Comparison of ENCODE assay signal across 8 mouse cellular contexts in the genomic region with DNA sequence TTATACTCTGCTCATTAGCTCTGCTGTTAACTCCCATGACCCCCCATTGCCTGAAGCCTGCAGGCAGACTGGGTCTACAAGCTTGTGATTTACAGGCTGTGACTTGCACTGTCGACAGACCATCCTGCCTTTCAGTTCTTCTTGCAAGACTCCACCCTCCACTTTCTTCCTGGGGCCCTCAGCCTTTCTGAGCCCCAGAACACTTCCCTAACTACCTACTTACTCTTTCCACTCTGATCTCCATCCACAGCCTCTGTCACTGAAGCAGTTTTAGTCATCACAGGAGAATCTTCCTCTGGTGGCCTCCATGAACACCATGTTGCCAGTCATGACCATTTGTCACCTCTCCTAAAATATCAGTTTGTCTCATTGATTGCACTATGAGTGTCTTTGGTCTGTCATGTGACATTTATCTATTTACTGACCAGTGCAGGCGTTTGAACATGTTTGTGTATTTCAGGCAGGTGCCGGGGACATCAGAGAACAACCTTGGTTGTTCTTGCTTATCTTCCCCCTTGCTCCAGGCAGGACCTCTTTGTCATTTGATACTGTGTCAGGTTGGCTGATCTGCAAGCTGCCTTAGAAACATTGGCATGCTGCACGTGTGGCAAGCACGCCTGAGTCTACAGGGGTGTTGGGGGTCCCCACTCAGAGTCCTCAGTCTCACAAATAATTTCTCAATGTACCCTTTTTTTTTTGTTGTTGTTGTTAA. TPM values are rescaled to one million over a fixed set of nuclear protein-coding genes. Genes with fewer than 3 reads are reported as not detected.
DNase-seq lines count a peak whose midpoint lies in the region; ATAC-seq and TF ChIP-seq lines count a peak whose summit lies in the region.

No protein-coding gene starts in this region.

- peak; percentile 25 to 64 for DNase-seq in adrenal gland, adult (ENCODE audit: inconsistent age in 2 of 2, low spot score in 1 of 2)
- no peak for DNase-seq in adrenal gland, postnatal 36 days
- peak; percentile 27 for DNase-seq in lung, adult 2 months
- DNase-seq in lung, postnatal 10 days, result no peak
- DNase-seq in MN1 (ENCODE audit: low spot score), result no peak
- no peak for DNase-seq in left cerebral cortex, postnatal 14 days (ENCODE audit: low spot score in 2 of 2)

- WGBS in lung, adult 2 months, result 26% methylated on average over 5 of the region's 5 CpGs

- no peak for TF ChIP-seq CTCF in lung, adult 2 months (IDR thresholded peaks at IDR 0.05; ENCODE audit: insufficient read depth, low read length)

- H3K4me1 ChIP-seq in lung, adult 2 months (ENCODE audit: control insufficient read depth, insufficient read depth, low read length), result peaks cover 42% of the 10 kb centered on the region

- intact Hi-C loops in left cerebral cortex, postnatal 14 days (cut with DNase I), result no loop called here

- no peak overlapping the region for H3K4me3 ChIP-seq in lung, adult 2 months (replicated peaks; ENCODE audit: extremely low read depth, low read depth, low read length)

- TF ChIP-seq POLR2A in lung, adult 2 months (IDR thresholded peaks at IDR 0.05; ENCODE audit: borderline replicate concordance, extremely low read depth, low read depth, low read length), result no peak

- ATAC-seq in granulocyte monocyte progenitor cell, adult 5-6 weeks (replicated peaks; ENCODE audit: poor library complexity, severe bottlenecking), result peak; percentile 16
- ATAC-seq in megakaryocyte, adult 5-6 weeks (ENCODE audit: poor library complexity, severe bottlenecking), result peak; percentile 22; the same call in 1 of the 2 replicates

RNA-seq across cellular contexts. Expression of gene Btbd2, which starts 6.8 kb away (rescaled TPM):
- 10 to 100 TPM; 61.7 to 71.2 TPM for total RNA-seq in adrenal gland, postnatal 36 days (2021)
- polyA plus RNA-seq in lung, adult 2 months (2012; rRNA removed), result 87.0 and 91.3 TPM in 2 replicates
- 26.1 and 34.6 TPM in 2 replicates for total RNA-seq in granulocyte monocyte progenitor cell, adult 5-6 weeks (2014; fragmentation: Nextera tagmentation)
- total RNA-seq in granulocyte monocyte progenitor cell, adult 5-6 weeks (2017), result 13.3 and 34.8 TPM in 2 replicates
- 8.4 and 10.3 TPM in 2 replicates for total RNA-seq in megakaryocyte, adult 5-6 weeks (2015)
- 16.5 and 30.1 TPM in 2 replicates for total RNA-seq in megakaryocyte, adult 5-6 weeks (2017)
- total RNA-seq in left cerebral cortex, postnatal 14 days (2021), result 10 to 100 TPM; 88.3 to 93.5 TPM

RNA-seq across cellular contexts. Expression of gene Mknk2, which starts 14.3 kb away (rescaled TPM):
- 100 to 1,000 TPM; 178 to 198 TPM for total RNA-seq in adrenal gland, postnatal 36 days (2021)
- 267 and 338 TPM in 2 replicates for polyA plus RNA-seq in lung, adult 2 months (2012; rRNA removed)
- total RNA-seq in granulocyte monocyte progenitor cell, adult 5-6 weeks (2014; fragmentation: Nextera tagmentation), result 49.2 and 63.3 TPM in 2 replicates
- total RNA-seq in granulocyte monocyte progenitor cell, adult 5-6 weeks (2017), result 37.7 and 58.0 TPM in 2 replicates
- 53.5 and 61.1 TPM in 2 replicates for total RNA-seq in megakaryocyte, adult 5-6 weeks (2015)
- total RNA-seq in megakaryocyte, adult 5-6 weeks (2017), result 63.3 and 74.8 TPM in 2 replicates
- total RNA-seq in left cerebral cortex, postnatal 14 days (2021), result 10 to 100 TPM; 38.4 to 46.7 TPM

RNA-seq across cellular contexts. Expression of gene Mob3a, which starts 38.1 kb away (rescaled TPM):
- 10 to 100 TPM; 19.4 to 20.1 TPM for total RNA-seq in adrenal gland, postnatal 36 days (2021)
- 51.5 and 52.4 TPM in 2 replicates for polyA plus RNA-seq in lung, adult 2 months (2012; rRNA removed)
- total RNA-seq in granulocyte monocyte progenitor cell, adult 5-6 weeks (2014; fragmentation: Nextera tagmentation), result 34.1 and 37.2 TPM in 2 replicates
- 34.2 and 59.8 TPM in 2 replicates for total RNA-seq in granulocyte monocyte progenitor cell, adult 5-6 weeks (2017)
- total RNA-seq in megakaryocyte, adult 5-6 weeks (2015), result 61.8 and 72.0 TPM in 2 replicates
- total RNA-seq in megakaryocyte, adult 5-6 weeks (2017), result 65.0 and 77.3 TPM in 2 replicates
- total RNA-seq in left cerebral cortex, postnatal 14 days (2021), result 10 to 100 TPM; 15.0 to 20.2 TPM

RNA-seq across cellular contexts. Expression of gene Izumo4, which starts 38.3 kb away (rescaled TPM):
- total RNA-seq in adrenal gland, postnatal 36 days (2021), result 10 to 100 TPM in 1 of 2 experiments, 1 to 10 TPM in 1; 9.9 to 16.6 TPM
- polyA plus RNA-seq in lung, adult 2 months (2012; rRNA removed), result 61.9 and 70.8 TPM in 2 replicates
- 9.0 and 17.3 TPM in 2 replicates for total RNA-seq in granulocyte monocyte progenitor cell, adult 5-6 weeks (2014; fragmentation: Nextera tagmentation)
- total RNA-seq in granulocyte monocyte progenitor cell, adult 5-6 weeks (2017), result 7.1 and 7.8 TPM in 2 replicates
- total RNA-seq in megakaryocyte, adult 5-6 weeks (2015), result 11.3 and 14.2 TPM in 2 replicates
- 4.4 and 6.6 TPM in 2 replicates for total RNA-seq in megakaryocyte, adult 5-6 weeks (2017)
- total RNA-seq in left cerebral cortex, postnatal 14 days (2021), result 10 to 100 TPM; 52.8 to 55.3 TPM

RNA-seq across cellular contexts. Expression of gene Csnk1g2, which starts 41.0 kb away (rescaled TPM):
- 100 to 1,000 TPM; 129 to 135 TPM for total RNA-seq in adrenal gland, postnatal 36 days (2021)
- polyA plus RNA-seq in lung, adult 2 months (2012; rRNA removed), result 246 and 276 TPM in 2 replicates
- total RNA-seq in granulocyte monocyte progenitor cell, adult 5-6 weeks (2014; fragmentation: Nextera tagmentation), result 47.7 and 65.2 TPM in 2 replicates
- 112 and 127 TPM in 2 replicates for total RNA-seq in granulocyte monocyte progenitor cell, adult 5-6 weeks (2017)
- total RNA-seq in megakaryocyte, adult 5-6 weeks (2015), result 34.5 and 46.0 TPM in 2 replicates
- 127 and 144 TPM in 2 replicates for total RNA-seq in megakaryocyte, adult 5-6 weeks (2017)
- total RNA-seq in left cerebral cortex, postnatal 14 days (2021), result 100 to 1,000 TPM; 188 to 196 TPM

Comparison
In these comparisons a context has a peak if more than half of its experiments do, and no peak if none do; other contexts are left out.
1. DNase-seq: peak in adrenal gland, adult (2 of 2) and lung, adult 2 months (single experiment); none in adrenal gland, postnatal 36 days (0 of 2), lung, postnatal 10 days (single experiment), MN1 (single experiment) and left cerebral cortex, postnatal 14 days (0 of 2).